Mouse (Mus musculus) CH12.LX (cell line): ENCODE data around the gene Mdfic.

Experiments used
- BHLHE40 ChIP-seq: IDR thresholded peaks from 2 replicates; pipeline ENCODE4 v1.6.1; 2011; ENCODE audit warnings: mild to moderate bottlenecking, low read depth, low read length, improper control_type of control experiment
- CTCF ChIP-seq, 2 experiments: IDR thresholded peaks in 1 of 2; conservative IDR thresholded peaks in 1 of 2; 2 replicates each; pipeline ENCODE4 v1.5.1; 2011 to 2012; ENCODE audit warnings: low read depth in 2 of 2, low read length in 2 of 2, improper control_type of control experiment in 1 of 2, inconsistent platforms in 1 of 2, mild to moderate bottlenecking in 1 of 2, moderate library complexity in 1 of 2
- EP300 ChIP-seq: IDR thresholded peaks from 2 replicates; pipeline ENCODE4 v1.6.1; 2011; ENCODE audit warnings: low read length, improper control_type of control experiment
- JUN ChIP-seq: IDR thresholded peaks from 2 replicates; pipeline ENCODE4 v1.6.1; 2011; ENCODE audit warnings: low read depth, mild to moderate bottlenecking, low read length, improper control_type of control experiment, moderate library complexity; ENCODE audit not compliant: insufficient read depth
- PAX5 ChIP-seq: IDR thresholded peaks from 2 replicates; pipeline ENCODE4 v1.6.1; 2012; ENCODE audit warnings: low read length, inconsistent platforms, mixed read lengths
- POLR2A ChIP-seq: IDR thresholded peaks from 2 replicates; pipeline ENCODE4 v1.6.1; 2011; ENCODE audit warnings: low read depth, mild to moderate bottlenecking, improper control_type of control experiment, low read length
- USF1 ChIP-seq: IDR thresholded peaks from 2 replicates; pipeline ENCODE4 v1.6.1; 2014; ENCODE audit warnings: low read depth, mild to moderate bottlenecking, inconsistent platforms, low read length, improper control_type of control experiment

DNA sequence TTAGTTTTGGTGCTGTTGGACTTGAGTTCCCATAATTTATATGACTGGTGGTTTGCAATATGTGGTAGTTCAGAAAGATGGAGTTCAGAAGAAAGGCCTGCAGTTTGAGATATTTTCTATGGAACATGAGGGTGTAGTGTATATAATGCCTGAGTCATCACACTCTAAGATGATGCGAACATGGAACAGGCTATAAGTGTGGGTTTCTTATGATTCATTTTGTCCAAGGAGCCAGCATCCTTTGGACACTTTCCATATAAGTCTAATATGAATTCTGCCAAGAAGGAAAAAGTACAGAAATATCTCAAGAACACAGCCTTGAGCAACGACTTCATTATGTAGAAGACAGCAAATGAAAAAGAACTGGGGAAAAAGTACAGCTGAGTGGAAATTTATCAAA lies 60.2 kb downstream of the Mdfic start:
- no peak for TF ChIP-seq POLR2A
- TF ChIP-seq USF1 = no peak
- no peak for TF ChIP-seq EP300
- TF ChIP-seq PAX5 = no peak
- no peak for TF ChIP-seq JUN
- no peak for TF ChIP-seq BHLHE40
- TF ChIP-seq CTCF (conservative IDR thresholded peaks at IDR 0.05 in 1 of 2, IDR thresholded peaks at IDR 0.05 in 1 of 2; ENCODE audit: low read depth in 2 of 2, low read length in 2 of 2) = no peak
